Mouse (Mus musculus) midbrain, embryonic 11.5 days (tissue): ENCODE results near the gene Cass4. TPM values are rescaled to one million over a fixed set of nuclear protein-coding genes. Genes with fewer than 3 reads are reported as not detected.

Experiments
- ATAC-seq: fragments of 200-750 bp; cut with Nextera tagmentation; 2 replicates; pipeline ENCODE4 v1.8.0; 2017; ENCODE audit warnings: moderate TSS enrichment, moderate library complexity; ENCODE audit not compliant: low FRiP score
- DNase-seq: peaks from one replicate; pipeline ENCODE4 v3.0.0; 2015; ENCODE audit warnings: low spot score; ENCODE audit errors: missing footprints
- H3K27ac ChIP-seq: fragments of 300-500 bp; sonication (generic); 2 replicates; pipeline ENCODE4 v1.5.1; 2014; ENCODE audit warnings: low read depth, low read length
- H3K27me3 ChIP-seq: fragments of 300-500 bp; sonication (generic); 2 replicates; pipeline ENCODE4 v1.6.1; 2014; ENCODE audit warnings: mild to moderate bottlenecking, low read length, moderate library complexity, mixed read lengths; ENCODE audit not compliant: control insufficient read depth, insufficient read depth
- H3K36me3 ChIP-seq: fragments of 300-500 bp; sonication (generic); 2 replicates; pipeline ENCODE4 v1.6.1; 2014; ENCODE audit warnings: mild to moderate bottlenecking, low read length, moderate library complexity, mixed read lengths; ENCODE audit not compliant: control insufficient read depth, insufficient read depth
- H3K4me1 ChIP-seq: fragments of 300-500 bp; sonication (generic); 2 replicates; pipeline ENCODE4 v1.6.1; 2014; ENCODE audit warnings: low read length; ENCODE audit not compliant: control insufficient read depth, insufficient read depth
- H3K4me2 ChIP-seq: fragments of 300-500 bp; sonication (generic); 2 replicates; pipeline ENCODE4 v1.6.1; 2014; ENCODE audit warnings: mild to moderate bottlenecking, moderate library complexity
- H3K4me3 ChIP-seq: fragments of 300-500 bp; sonication (generic); 2 replicates; pipeline ENCODE4 v1.5.1; 2014; ENCODE audit warnings: low read depth, low read length
- H3K9ac ChIP-seq: fragments of 300-500 bp; sonication (generic); 2 replicates; pipeline ENCODE4 v1.6.1; 2014; ENCODE audit warnings: low read length
- H3K9me3 ChIP-seq: fragments of 300-500 bp; sonication (generic); 2 replicates; pipeline ENCODE4 v1.6.1; 2016; ENCODE audit warnings: low read length; ENCODE audit not compliant: control insufficient read depth
- WGBS: fragments of 180-500 bp; shearing (Covaris S2); extraction: QIAGEN DNeasy Blood & Tissue Kit; methylation state at CpG from one replicate; pipeline ENCODE4 v1.1.7; 2014; 5-methylcytosine and 5-hydroxymethylcytosine counted together
- polyA plus RNA-seq: library from polyadenylated mRNA; unstranded; fragments of >200 nt; fragmentation: Nextera tagmentation; extraction: Ambion mirVana; gene quantifications from 2 replicates; pipeline ENCODE4 v1.2.1, GENCODE M21; 2014

The Cass4 gene
- polyA plus RNA-seq, 1 experiment from 2014 or later = 0.31 TPM

DNA sequence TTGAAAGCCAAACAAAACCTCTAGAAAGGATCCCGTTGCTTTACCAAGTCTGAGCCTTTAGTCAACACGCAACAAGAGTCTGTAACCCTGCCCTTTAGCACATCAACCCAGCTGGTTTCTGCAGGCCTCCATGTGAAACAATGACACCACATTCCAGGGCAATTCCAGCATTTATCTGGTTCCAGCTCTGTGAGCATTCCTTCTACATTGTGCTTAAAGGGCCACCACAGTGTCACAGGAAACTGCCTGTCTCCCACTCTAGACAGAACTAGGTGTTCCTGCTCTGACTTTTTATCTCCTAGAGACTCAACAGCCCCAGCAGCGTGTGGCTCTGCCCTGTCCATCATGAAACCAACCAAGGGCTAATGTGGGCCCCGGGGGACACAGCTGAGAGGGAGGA lies 19.7 kb downstream of the Cass4 start:
- no peak for ATAC-seq
- H3K9ac ChIP-seq = no peak overlapping the region
- no peaks in the 10 kb centered on the region for H3K9me3 ChIP-seq
- H3K27ac ChIP-seq = no peak overlapping the region
- no peak overlapping the region for H3K4me3 ChIP-seq
- no peak overlapping the region for H3K4me2 ChIP-seq
- H3K36me3 ChIP-seq = no peaks in the 10 kb centered on the region
- H3K27me3 ChIP-seq = no peaks in the 10 kb centered on the region
- H3K4me1 ChIP-seq = peaks cover 5% of the 10 kb centered on the region; the same call in 1 of the 2 replicates
- peak; percentile 86 for DNase-seq
- 36% methylated on average over 4 of the region's 4 CpGs for WGBS

DNA sequence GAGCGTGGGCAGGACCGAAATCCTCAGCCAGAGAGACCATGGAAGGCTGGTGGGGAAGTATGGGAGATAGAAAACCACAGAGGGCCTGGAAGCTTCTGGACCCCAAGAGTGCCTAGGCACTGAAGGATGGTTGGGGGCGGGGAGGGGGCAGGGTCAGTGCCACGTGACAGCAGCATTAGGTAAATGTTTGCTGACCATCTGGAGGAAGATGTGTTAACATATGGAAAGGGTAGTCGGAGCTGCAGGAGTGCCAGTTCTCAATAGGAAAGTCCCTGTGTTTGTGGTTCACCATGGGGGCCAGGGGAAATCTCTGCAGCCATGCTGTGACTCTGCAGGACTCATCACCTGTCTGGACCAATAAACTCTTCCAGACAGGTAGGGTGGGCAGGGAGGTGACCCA lies 20.3 kb downstream of the Cass4 start:
- no peaks in the 10 kb centered on the region for H3K9me3 ChIP-seq
- H3K4me3 ChIP-seq = no peak overlapping the region
- H3K27me3 ChIP-seq = no peaks in the 10 kb centered on the region
- peaks cover 5% of the 10 kb centered on the region; the same call in 1 of the 2 replicates for H3K4me1 ChIP-seq
- WGBS = 47% methylated on average over 5 of the region's 5 CpGs
- H3K27ac ChIP-seq = no peak overlapping the region
- peak; percentile 74 for DNase-seq
- no peak for ATAC-seq
- no peak overlapping the region for H3K4me2 ChIP-seq
- H3K36me3 ChIP-seq = no peaks in the 10 kb centered on the region
- no peak overlapping the region for H3K9ac ChIP-seq

DNA sequence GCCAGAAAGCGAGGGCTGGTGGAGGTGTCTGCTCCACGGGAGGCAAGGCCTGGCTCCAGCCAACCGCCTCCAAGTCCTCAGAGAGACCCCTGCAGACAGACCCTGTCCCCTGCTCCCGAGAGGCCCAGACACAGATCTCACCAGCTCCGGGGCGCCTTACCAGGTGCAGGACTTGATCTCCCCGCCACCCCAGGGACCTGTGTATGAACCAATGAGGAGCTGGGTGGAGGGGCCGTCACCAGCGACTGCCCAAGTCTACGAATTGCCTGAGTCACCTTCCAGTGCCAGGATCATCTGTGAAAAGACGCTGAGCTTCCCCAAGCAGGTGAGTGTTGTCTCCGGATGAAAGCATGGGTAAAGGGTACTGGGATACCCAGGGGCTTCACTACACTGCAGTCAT lies 22.6 kb downstream of the Cass4 start:
- Histone ChIP-seq H3K9me3 (no peaks in the 10 kb centered on the region), H3K27me3 (no peaks in the 10 kb centered on the region), H3K4me1 (peaks cover 5% of the 10 kb centered on the region; the same call in 1 of the 2 replicates), H3K36me3 (no peaks in the 10 kb centered on the region), H3K4me3 (no peak overlapping the region), H3K27ac (no peak overlapping the region), H3K9ac (no peak overlapping the region), H3K4me2 (no peak overlapping the region)
- WGBS = 65% methylated on average over 12 of the region's 12 CpGs
- ATAC-seq (no peak), DNase-seq (peak; percentile 17)

DNA sequence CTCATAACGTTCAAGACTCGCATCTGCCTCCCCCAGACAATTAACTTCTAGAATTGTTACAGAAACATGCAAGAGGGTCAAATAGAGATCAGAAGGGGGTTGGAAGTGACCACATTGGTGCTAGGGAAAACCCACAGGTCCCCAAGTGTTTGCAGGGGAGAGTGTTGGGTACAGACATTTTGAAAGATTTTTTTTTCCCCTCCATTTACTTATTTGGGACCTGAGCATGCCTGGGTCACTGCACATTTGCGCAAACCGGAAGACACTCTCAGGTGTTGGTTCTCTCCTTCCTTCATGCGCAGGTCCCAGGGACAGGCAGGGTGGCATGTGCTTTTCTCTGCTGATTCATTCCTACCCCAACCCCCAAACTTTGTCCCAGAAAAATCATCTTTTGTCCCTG lies 23.3 kb downstream of the Cass4 start:
- Histone ChIP-seq H3K4me1 (peaks cover 5% of the 10 kb centered on the region; the same call in 1 of the 2 replicates), H3K27ac (no peak overlapping the region), H3K4me2 (no peak overlapping the region), H3K27me3 (no peaks in the 10 kb centered on the region), H3K36me3 (no peaks in the 10 kb centered on the region), H3K9ac (no peak overlapping the region), H3K4me3 (no peak overlapping the region), H3K9me3 (no peaks in the 10 kb centered on the region)
- DNase-seq = no peak
- no peak for ATAC-seq
- 88% methylated on average over 5 of the region's 5 CpGs for WGBS

DNA sequence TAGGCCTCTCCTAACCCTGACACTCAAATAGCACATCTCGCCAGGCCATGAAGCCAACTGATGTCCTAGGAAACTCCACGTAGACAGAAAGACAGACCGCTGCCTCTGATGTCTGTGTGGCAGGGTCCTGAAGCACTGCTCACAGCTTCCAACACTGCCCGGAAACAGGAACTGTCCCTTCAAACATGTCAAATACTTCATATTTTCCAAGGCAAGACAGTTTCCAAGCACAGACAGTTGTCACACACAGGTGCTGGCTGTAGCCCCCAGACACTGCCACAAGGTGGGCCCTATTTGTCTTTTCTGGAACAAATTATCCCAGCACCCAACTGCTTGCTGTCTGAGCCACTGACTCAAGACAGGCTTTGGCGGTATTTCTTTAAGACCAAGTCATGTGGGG lies 24.6 kb downstream of the Cass4 start:
- H3K4me1 ChIP-seq = 0 out of 2 replicates have a peak, but pooled peaks cover 2% of the 10 kb centered on the region
- DNase-seq = peak; percentile 69
- H3K4me3 ChIP-seq = no peak overlapping the region
- no peak overlapping the region for H3K27ac ChIP-seq
- 87% methylated on average over 5 of the region's 5 CpGs for WGBS
- no peaks in the 10 kb centered on the region for H3K27me3 ChIP-seq
- H3K36me3 ChIP-seq = no peaks in the 10 kb centered on the region
- H3K4me2 ChIP-seq = no peak overlapping the region
- no peaks in the 10 kb centered on the region for H3K9me3 ChIP-seq
- no peak for ATAC-seq
- H3K9ac ChIP-seq = no peak overlapping the region

DNA sequence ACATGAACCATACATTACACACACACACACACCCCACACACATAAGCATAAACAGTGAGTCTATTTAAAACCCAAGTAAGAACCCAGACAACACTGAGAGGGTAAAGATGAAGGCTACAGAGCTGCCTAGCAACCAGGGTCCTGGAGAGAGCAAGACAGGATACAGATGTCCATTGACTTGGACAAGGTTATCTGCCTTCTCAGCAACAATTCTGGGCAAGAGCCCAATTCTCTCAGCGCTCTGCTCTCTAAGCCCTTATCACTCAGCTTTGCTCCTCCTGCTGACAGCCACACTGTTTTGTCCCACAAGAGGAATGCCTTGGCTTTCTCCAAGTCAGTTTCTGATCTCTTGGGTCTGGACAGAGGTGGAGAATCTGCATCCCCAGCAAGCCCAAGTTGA lies 37.0 kb downstream of the Cass4 start:
- Histone ChIP-seq H3K4me2 (no peak overlapping the region), H3K36me3 (no peaks in the 10 kb centered on the region), H3K9ac (no peak overlapping the region), H3K9me3 (no peaks in the 10 kb centered on the region), H3K27me3 (no peaks in the 10 kb centered on the region), H3K4me3 (no peak overlapping the region), H3K27ac (no peak overlapping the region), H3K4me1 (no peaks in the 10 kb centered on the region)
- 67% methylated on average over 1 of the region's 1 CpGs for WGBS
- DNase-seq (no peak), ATAC-seq (no peak)

DNA sequence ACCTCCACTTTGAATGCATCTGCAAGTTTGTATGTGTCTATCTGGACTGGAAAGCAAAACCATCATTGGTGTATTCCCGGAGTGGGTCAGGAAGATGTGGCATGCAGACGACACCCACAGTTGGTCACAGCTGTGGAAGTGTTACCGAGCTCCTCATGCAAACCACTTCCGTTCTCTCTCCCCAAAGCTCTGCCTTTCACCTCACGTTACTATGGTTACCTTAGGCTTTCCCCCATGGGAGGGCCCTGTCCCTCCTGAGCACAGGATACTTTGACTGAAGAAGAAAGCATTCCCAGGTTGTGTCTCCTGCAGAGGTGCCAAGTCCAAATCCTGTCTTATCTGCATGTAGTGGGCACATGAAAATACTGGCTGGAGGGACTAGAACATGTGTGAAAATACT lies 40.2 kb downstream of the Cass4 start:
- Histone ChIP-seq H3K4me3 (no peak overlapping the region), H3K9ac (no peak overlapping the region), H3K4me2 (no peak overlapping the region), H3K27ac (no peak overlapping the region), H3K9me3 (no peaks in the 10 kb centered on the region), H3K4me1 (no peaks in the 10 kb centered on the region), H3K27me3 (no peaks in the 10 kb centered on the region), H3K36me3 (no peaks in the 10 kb centered on the region)
- WGBS = 51% methylated on average over 5 of the region's 5 CpGs
- no peak for DNase-seq
- ATAC-seq = no peak

DNA sequence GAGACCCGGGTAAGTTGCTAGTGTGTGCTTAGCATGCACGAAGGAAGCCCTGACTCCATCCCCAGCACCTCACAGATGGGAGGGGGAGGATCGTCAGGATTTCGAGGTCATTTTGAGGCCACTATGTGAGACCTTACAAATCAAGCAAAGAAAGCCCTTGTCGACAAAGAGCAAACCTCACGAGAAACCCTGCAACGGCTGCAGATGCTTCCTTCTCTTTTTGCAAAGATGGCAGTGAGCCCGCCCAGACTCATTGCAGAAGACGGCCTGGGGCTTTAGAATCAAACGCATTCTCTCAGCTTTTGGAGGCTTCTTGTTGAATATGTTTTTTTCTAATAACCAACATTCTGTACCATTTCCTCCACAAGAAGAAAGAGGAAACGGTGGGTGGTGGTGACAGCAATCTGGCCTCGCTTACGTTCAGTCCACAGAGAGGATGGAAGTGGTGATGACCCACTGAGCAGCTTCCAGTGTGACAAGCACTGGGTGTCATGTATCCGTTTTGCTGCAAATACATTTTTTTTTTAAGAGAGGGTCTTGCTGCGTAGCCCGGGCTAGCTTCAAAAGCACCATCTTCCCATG lies 43.9 kb downstream of the Cass4 start:
- H3K4me3 ChIP-seq = no peak overlapping the region
- peaks cover 15% of the 10 kb centered on the region for H3K4me1 ChIP-seq
- H3K9ac ChIP-seq = no peak overlapping the region
- H3K27ac ChIP-seq = no peak overlapping the region
- H3K4me2 ChIP-seq = no peak overlapping the region
- H3K9me3 ChIP-seq = no peaks in the 10 kb centered on the region
- no peaks in the 10 kb centered on the region for H3K27me3 ChIP-seq
- H3K36me3 ChIP-seq = no peaks in the 10 kb centered on the region
- 78% methylated on average over 16 of the region's 16 CpGs for WGBS
- ATAC-seq (no peak), DNase-seq (no peak)

DNA sequence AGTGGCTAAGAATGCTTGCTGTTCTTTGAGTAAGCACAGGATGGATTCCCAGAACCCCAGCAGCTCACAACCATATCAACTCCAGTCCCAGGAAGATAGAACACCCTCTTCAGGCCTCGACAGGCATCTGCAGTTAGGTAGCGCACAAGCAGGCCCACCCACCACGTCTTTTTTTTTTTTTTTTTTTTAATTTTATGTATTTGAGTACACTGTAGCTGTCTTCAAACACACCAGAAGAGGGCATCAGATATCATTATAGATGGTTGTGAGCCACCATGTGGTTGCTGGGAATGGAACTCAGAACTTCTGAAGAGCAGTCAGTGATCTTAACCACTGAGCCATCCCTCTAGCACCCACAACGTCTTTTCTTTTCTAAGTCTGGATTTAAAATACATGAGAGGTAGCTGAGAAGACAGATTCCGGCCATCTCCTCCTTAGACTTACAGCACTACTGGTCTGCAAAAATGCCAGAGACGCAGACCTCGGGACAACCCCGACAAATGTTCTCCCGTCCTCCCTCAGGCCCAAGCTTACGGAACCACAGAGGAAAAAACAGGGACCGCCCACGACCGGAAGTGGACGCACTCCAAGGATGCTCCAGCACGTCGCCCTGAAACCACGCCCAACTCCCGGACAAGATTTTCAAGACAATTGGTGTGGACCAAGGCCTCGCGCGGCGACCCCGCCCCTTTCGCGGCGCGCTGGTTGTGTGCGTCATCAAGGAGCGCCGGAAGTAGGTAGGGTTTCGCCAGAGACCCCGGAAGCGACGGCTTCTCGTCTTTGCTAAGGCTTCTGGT lies 46.4 kb downstream of the Cass4 start, which contains the start of gene Rtf2:
TSS of gene Rtf2 (plus strand) at position 714 of the 797 bp plus-strand sequence.
- Histone ChIP-seq H3K9ac (peak within 1 kb of the TSS; percentile 68), H3K27me3 (no peaks in the 10 kb centered on the region), H3K36me3 (no peaks in the 10 kb centered on the region), H3K4me3 (peak within 1 kb of the TSS; percentile 81), H3K4me1 (peaks cover 15% of the 10 kb centered on the region), H3K27ac (no peak within 1 kb of the TSS), H3K4me2 (peak within 1 kb of the TSS; percentile 92), H3K9me3 (no peaks in the 10 kb centered on the region)
- 2% methylated on average over 35 of the region's 35 CpGs for WGBS
- DNase-seq (peak; percentile 100), ATAC-seq (peak; percentile 99)
